Mouse (Mus musculus): ENCODE measurements at regions not wholly inside any gene's neighbourhood (a gene's known extent, or its start where the extent isn't known, plus 50 kb on each side); places are given as distances from the start of the nearest gene placed in this dataset.

GRCm38 (mm10) chr6:67186537-67187274 is 51.3 kb upstream of the Serbp1 start:
- Histone ChIP-seq H3K27ac (ENCODE audit: low read length) (no peak overlapping the region), H3K4me1 (ENCODE audit: control insufficient read depth, insufficient read depth, low read length) (no peaks in the 10 kb centered on the region), H3K9me3 (replicated peaks; ENCODE audit: control insufficient read depth, low read length) (no peaks in the 10 kb centered on the region), H3K36me3 (ENCODE audit: control insufficient read depth, insufficient read depth, low read length) (no peaks in the 10 kb centered on the region), H3K9ac (ENCODE audit: low read length) (no peak overlapping the region), H3K27me3 (ENCODE audit: control insufficient read depth, insufficient read depth, low read length) (no peaks in the 10 kb centered on the region), H3K4me2 (ENCODE audit: low read depth, low read length) (no peak overlapping the region), H3K4me3 (replicated peaks; ENCODE audit: low read length) (no peak overlapping the region)
- WGBS: 77% methylated on average over 7 of the region's 7 CpGs
- ATAC-seq (ENCODE audit: insufficient read depth, low FRiP score): no peak

DNA sequence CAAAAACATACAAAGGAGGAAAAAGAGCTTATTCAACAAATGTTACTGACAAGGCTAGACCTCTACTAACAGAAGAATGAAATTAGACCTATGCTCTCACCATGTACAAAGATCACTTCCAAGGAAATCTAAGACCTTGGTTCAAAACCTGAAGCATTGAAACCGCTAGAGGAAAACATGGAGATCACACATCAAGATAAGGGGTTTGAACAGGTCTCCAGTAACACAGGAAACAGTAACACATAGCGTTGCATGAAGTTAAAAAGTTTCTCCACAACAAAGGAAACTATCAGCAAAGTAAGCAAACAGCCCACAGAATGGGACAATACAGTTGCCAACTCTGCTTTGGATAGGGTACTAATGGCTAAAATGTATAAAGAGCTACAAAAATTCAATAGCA is 53.3 kb upstream of the Serbp1 start:
- no peak for ATAC-seq (ENCODE audit: insufficient read depth, low FRiP score)
- Histone ChIP-seq H3K9me3 (replicated peaks; ENCODE audit: control insufficient read depth, low read length) (no peaks in the 10 kb centered on the region), H3K4me2 (ENCODE audit: low read depth, low read length) (no peak overlapping the region), H3K27ac (ENCODE audit: low read length) (no peak overlapping the region), H3K4me3 (replicated peaks; ENCODE audit: low read length) (no peak overlapping the region), H3K27me3 (ENCODE audit: control insufficient read depth, insufficient read depth, low read length) (no peaks in the 10 kb centered on the region), H3K4me1 (ENCODE audit: control insufficient read depth, insufficient read depth, low read length) (no peaks in the 10 kb centered on the region), H3K9ac (ENCODE audit: low read length) (no peak overlapping the region), H3K36me3 (ENCODE audit: control insufficient read depth, insufficient read depth, low read length) (no peaks in the 10 kb centered on the region)
- WGBS: 68% methylated on average over 2 of the region's 2 CpGs

- no peak for ATAC-seq (ENCODE audit: insufficient read depth, low FRiP score)
- Histone ChIP-seq H3K4me3 (replicated peaks; ENCODE audit: low read length) (no peak overlapping the region), H3K9me3 (replicated peaks; ENCODE audit: control insufficient read depth, low read length) (no peaks in the 10 kb centered on the region), H3K36me3 (ENCODE audit: control insufficient read depth, insufficient read depth, low read length) (no peaks in the 10 kb centered on the region), H3K27ac (ENCODE audit: low read length) (no peak overlapping the region), H3K9ac (ENCODE audit: low read length) (no peak overlapping the region), H3K4me2 (ENCODE audit: low read depth, low read length) (no peak overlapping the region), H3K27me3 (ENCODE audit: control insufficient read depth, insufficient read depth, low read length) (no peaks in the 10 kb centered on the region), H3K4me1 (ENCODE audit: control insufficient read depth, insufficient read depth, low read length) (no peaks in the 10 kb centered on the region)
- WGBS: 75% methylated on average over 15 of the region's 15 CpGs
Observed at GRCm38 (mm10) chr6:67183481-67184215, 54.3 kb upstream of the Serbp1 start.

DNA sequence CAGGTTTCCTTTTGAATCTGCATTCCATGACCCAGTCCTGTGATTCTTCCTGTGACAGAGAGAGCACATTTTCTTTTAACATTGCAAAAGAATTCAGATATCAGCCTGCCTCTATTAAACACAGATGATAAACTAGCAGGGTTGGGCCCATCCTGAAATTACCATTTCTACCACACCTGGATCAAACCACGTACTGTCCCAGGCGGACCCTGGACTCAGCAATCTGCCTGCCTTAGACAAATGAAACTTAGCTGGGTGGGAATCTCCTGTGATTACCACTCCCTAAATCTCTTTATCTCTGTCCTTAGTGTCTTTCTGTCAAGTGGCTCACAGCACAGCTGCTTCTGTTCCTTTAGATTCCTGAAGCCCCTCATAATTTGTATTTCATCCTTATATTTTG is 55.5 kb upstream of the Serbp1 start:
- no peaks in the 10 kb centered on the region for H3K36me3 ChIP-seq (ENCODE audit: control insufficient read depth, insufficient read depth, low read length)
- H3K4me3 ChIP-seq (replicated peaks; ENCODE audit: low read length): no peak overlapping the region
- no peaks in the 10 kb centered on the region for H3K27me3 ChIP-seq (ENCODE audit: control insufficient read depth, insufficient read depth, low read length)
- no peak for ATAC-seq (ENCODE audit: insufficient read depth, low FRiP score)
- no peak overlapping the region for H3K27ac ChIP-seq (ENCODE audit: low read length)
- H3K9me3 ChIP-seq (replicated peaks; ENCODE audit: control insufficient read depth, low read length): no peaks in the 10 kb centered on the region
- H3K9ac ChIP-seq (ENCODE audit: low read length): no peak overlapping the region
- 84% methylated on average over 2 of the region's 2 CpGs for WGBS
- no peak overlapping the region for H3K4me2 ChIP-seq (ENCODE audit: low read depth, low read length)
- no peaks in the 10 kb centered on the region for H3K4me1 ChIP-seq (ENCODE audit: control insufficient read depth, insufficient read depth, low read length)

GRCm38 (mm10) chr6:67181459-67181858 is 56.5 kb upstream of the Serbp1 start:
- WGBS: 75% methylated on average over 4 of the region's 4 CpGs

GRCm38 (mm10) chr6:67179416-67179815 is 58.6 kb upstream of the Serbp1 start:
- ATAC-seq (ENCODE audit: insufficient read depth, low FRiP score): no peak

More at GRCm38 (mm10) chr6:67181459-67181858, 56.5 kb upstream of the Serbp1 start:
- Histone ChIP-seq H3K4me1 (ENCODE audit: control insufficient read depth, insufficient read depth, low read length) (no peaks in the 10 kb centered on the region), H3K4me3 (replicated peaks; ENCODE audit: low read length) (no peak overlapping the region), H3K4me2 (ENCODE audit: low read depth, low read length) (no peak overlapping the region), H3K27me3 (ENCODE audit: control insufficient read depth, insufficient read depth, low read length) (no peaks in the 10 kb centered on the region), H3K9me3 (replicated peaks; ENCODE audit: control insufficient read depth, low read length) (no peaks in the 10 kb centered on the region), H3K36me3 (ENCODE audit: control insufficient read depth, insufficient read depth, low read length) (no peaks in the 10 kb centered on the region), H3K9ac (ENCODE audit: low read length) (no peak overlapping the region), H3K27ac (ENCODE audit: low read length) (no peak overlapping the region)
- no peak for ATAC-seq (ENCODE audit: insufficient read depth, low FRiP score)

DNA sequence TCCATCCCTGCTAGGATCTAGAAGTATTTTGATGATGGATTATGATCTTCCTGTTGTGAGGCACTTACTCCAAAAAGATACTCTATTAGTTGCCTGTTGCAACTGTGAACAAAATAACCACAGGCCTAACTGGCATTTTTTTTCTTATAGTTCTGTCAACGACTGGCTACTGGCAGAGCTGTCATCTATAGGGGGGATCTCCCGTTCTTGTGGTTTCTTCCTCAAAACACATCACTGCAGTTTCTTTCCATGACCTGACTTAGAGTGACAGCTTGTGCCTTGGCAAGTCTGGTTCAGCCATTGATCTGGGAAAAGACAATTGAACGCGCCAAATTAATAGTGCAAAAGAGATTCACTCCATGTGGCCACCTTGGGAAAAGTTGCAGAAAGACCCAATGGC is 59.4 kb upstream of the Serbp1 start:
- WGBS: 81% methylated on average over 4 of the region's 4 CpGs
- H3K27me3 ChIP-seq (ENCODE audit: control insufficient read depth, insufficient read depth, low read length): no peaks in the 10 kb centered on the region
- no peak overlapping the region for H3K27ac ChIP-seq (ENCODE audit: low read length)
- H3K4me1 ChIP-seq (ENCODE audit: control insufficient read depth, insufficient read depth, low read length): no peaks in the 10 kb centered on the region
- H3K36me3 ChIP-seq (ENCODE audit: control insufficient read depth, insufficient read depth, low read length): no peaks in the 10 kb centered on the region
- no peaks in the 10 kb centered on the region for H3K9me3 ChIP-seq (replicated peaks; ENCODE audit: control insufficient read depth, low read length)
- H3K4me3 ChIP-seq (replicated peaks; ENCODE audit: low read length): no peak overlapping the region
- no peak for ATAC-seq (ENCODE audit: insufficient read depth, low FRiP score)
- no peak overlapping the region for H3K4me2 ChIP-seq (ENCODE audit: low read depth, low read length)
- H3K9ac ChIP-seq (ENCODE audit: low read length): no peak overlapping the region

More at GRCm38 (mm10) chr6:67179416-67179815, 58.6 kb upstream of the Serbp1 start:
- 74% methylated on average over 7 of the region's 7 CpGs for WGBS
- Histone ChIP-seq H3K4me2 (ENCODE audit: low read depth, low read length) (no peak overlapping the region), H3K9me3 (replicated peaks; ENCODE audit: control insufficient read depth, low read length) (no peaks in the 10 kb centered on the region), H3K36me3 (ENCODE audit: control insufficient read depth, insufficient read depth, low read length) (no peaks in the 10 kb centered on the region), H3K27ac (ENCODE audit: low read length) (no peak overlapping the region), H3K4me1 (ENCODE audit: control insufficient read depth, insufficient read depth, low read length) (no peaks in the 10 kb centered on the region), H3K9ac (ENCODE audit: low read length) (no peak overlapping the region), H3K4me3 (replicated peaks; ENCODE audit: low read length) (no peak overlapping the region), H3K27me3 (ENCODE audit: control insufficient read depth, insufficient read depth, low read length) (no peaks in the 10 kb centered on the region)

DNA sequence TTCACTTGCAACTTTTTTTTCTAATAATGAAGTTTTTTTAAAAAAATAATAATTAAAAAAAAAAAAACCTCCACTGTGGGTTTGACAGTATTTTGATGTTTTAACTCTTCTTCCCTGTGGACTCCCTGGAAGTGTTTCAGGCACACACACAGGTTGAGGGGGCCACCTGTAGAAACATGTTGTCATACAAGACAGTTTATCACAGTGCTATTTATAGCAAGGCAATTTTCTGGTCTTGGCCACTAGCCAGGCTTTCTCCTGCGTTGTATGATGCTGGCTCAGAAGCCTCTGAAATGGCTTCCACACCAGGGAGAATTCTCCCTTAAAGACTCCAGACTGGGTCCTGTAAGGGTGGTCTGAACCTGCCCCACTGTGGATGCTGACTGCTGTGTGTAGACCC is 59.9 kb upstream of the Serbp1 start:
- Histone ChIP-seq H3K27me3 (ENCODE audit: control insufficient read depth, insufficient read depth, low read length) (no peaks in the 10 kb centered on the region), H3K27ac (ENCODE audit: low read length) (no peak overlapping the region), H3K4me2 (ENCODE audit: low read depth, low read length) (no peak overlapping the region), H3K36me3 (ENCODE audit: control insufficient read depth, insufficient read depth, low read length) (no peaks in the 10 kb centered on the region), H3K4me1 (ENCODE audit: control insufficient read depth, insufficient read depth, low read length) (no peaks in the 10 kb centered on the region), H3K9ac (ENCODE audit: low read length) (no peak overlapping the region), H3K4me3 (replicated peaks; ENCODE audit: low read length) (no peak overlapping the region), H3K9me3 (replicated peaks; ENCODE audit: control insufficient read depth, low read length) (no peaks in the 10 kb centered on the region)
- peak; percentile 17; the same call in 1 of the 2 replicates for ATAC-seq (ENCODE audit: insufficient read depth, low FRiP score)
- WGBS: 14% methylated on average over 1 of the region's 1 CpGs

DNA sequence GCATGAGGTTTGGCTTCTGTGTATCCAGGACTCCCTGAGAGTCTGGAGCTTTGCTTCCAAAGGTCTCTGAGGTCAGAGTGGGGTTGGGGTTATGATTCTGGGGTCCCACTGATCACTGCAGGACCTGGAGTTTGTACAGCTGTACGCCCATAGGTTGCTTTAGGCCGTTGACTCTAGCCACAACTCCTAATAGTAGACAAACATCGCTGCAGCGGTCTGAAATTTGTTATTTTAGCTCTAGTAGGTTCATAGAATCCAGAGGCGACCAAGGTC is 67.4 kb upstream of the Serbp1 start:
- peak overlapping the region; percentile 41 for H3K4me2 ChIP-seq (ENCODE audit: low read depth, low read length)
- peak overlapping the region; percentile 30 for H3K4me3 ChIP-seq (replicated peaks; ENCODE audit: low read length)
- ATAC-seq (ENCODE audit: insufficient read depth, low FRiP score): no peak; the same call in 1 of the 2 replicates
- no peaks in the 10 kb centered on the region for H3K9me3 ChIP-seq (replicated peaks; ENCODE audit: control insufficient read depth, low read length)
- H3K27me3 ChIP-seq (ENCODE audit: control insufficient read depth, insufficient read depth, low read length): no peaks in the 10 kb centered on the region
- WGBS: 82% methylated on average over 5 of the region's 5 CpGs
- 0 out of 2 replicates have a peak overlapping the region, but pooled peaks have one; percentile 2 for H3K27ac ChIP-seq (ENCODE audit: low read length)
- H3K9ac ChIP-seq (ENCODE audit: low read length): peak overlapping the region; percentile 54; the same call in 1 of the 2 replicates
- no peaks in the 10 kb centered on the region for H3K36me3 ChIP-seq (ENCODE audit: control insufficient read depth, insufficient read depth, low read length)
- H3K4me1 ChIP-seq (ENCODE audit: control insufficient read depth, insufficient read depth, low read length): peaks cover 7% of the 10 kb centered on the region

Data from stomach, embryonic 16.5 days (tissue).